Mouse (Mus musculus): Measurements from ENCODE around the gene Pard3b. TPM values are rescaled to one million over a fixed set of nuclear protein-coding genes. Genes with fewer than 3 reads are reported as not detected.

The Pard3b gene
- polyA plus RNA-seq, 1 experiment: 0.69 TPM

GRCm38 (mm10) chr1:62384241-62384640, 745.6 kb downstream of the Pard3b start:
- WGBS: 88% methylated on average over 1 of the region's 1 CpGs
- Histone ChIP-seq H3K36me3 (ENCODE audit: control insufficient read depth, insufficient read depth, low read length) (no peaks in the 10 kb centered on the region), H3K4me1 (ENCODE audit: control insufficient read depth, insufficient read depth, insufficient read length) (no peaks in the 10 kb centered on the region), H3K27me3 (ENCODE audit: control insufficient read depth, insufficient read depth, low read length) (no peaks in the 10 kb centered on the region), H3K27ac (ENCODE audit: insufficient read depth, low read length) (no peak overlapping the region), H3K4me3 (ENCODE audit: extremely low read depth, insufficient read depth, insufficient read length) (no peak overlapping the region)
- DNase-seq (ENCODE audit: low read depth in 1 of 2, low spot score in 2 of 2): no peak
- no peak for TF ChIP-seq POLR2A (IDR thresholded peaks at IDR 0.05; ENCODE audit: low read depth, low read length)
- TF ChIP-seq CTCF (IDR thresholded peaks at IDR 0.05; ENCODE audit: extremely low read depth, insufficient read depth, insufficient read length, insufficient replicate concordance): no peak

- no peak overlapping the region for H3K27ac ChIP-seq (ENCODE audit: insufficient read depth, low read length)
- no peaks in the 10 kb centered on the region for H3K27me3 ChIP-seq (ENCODE audit: control insufficient read depth, insufficient read depth, low read length)
- H3K4me1 ChIP-seq (ENCODE audit: control insufficient read depth, insufficient read depth, insufficient read length): no peaks in the 10 kb centered on the region
- WGBS: 83% methylated on average over 4 of the region's 4 CpGs
- no peak overlapping the region for H3K4me3 ChIP-seq (ENCODE audit: extremely low read depth, insufficient read depth, insufficient read length)
- TF ChIP-seq POLR2A (IDR thresholded peaks at IDR 0.05; ENCODE audit: low read depth, low read length): no peak
- no peak for TF ChIP-seq CTCF (IDR thresholded peaks at IDR 0.05; ENCODE audit: extremely low read depth, insufficient read depth, insufficient read length, insufficient replicate concordance)
- no peak for DNase-seq (ENCODE audit: low read depth in 1 of 2, low spot score in 2 of 2)
- no peaks in the 10 kb centered on the region for H3K36me3 ChIP-seq (ENCODE audit: control insufficient read depth, insufficient read depth, low read length)
Measured at GRCm38 (mm10) chr1:62388013-62388412, 749.4 kb downstream of the Pard3b start.

DNA sequence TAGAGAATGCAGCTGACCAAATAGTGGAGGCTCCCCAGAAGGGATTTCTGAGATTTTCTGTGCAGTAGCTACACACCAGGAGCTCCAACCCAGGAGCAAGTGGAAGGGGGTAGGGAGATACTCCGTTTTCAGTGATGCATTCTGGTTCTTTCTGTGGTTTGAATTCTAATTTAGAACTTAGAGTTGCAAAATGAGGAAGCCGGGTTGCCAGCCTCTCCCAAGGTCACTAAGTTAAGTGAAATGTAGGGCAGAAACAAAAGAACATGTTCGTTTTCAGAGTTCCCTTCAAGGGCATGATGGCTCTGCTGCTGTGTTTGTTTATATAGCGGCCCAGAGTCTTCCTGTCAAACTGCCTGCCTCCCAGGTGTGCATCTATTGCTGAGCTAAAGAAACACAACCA, 754.2 kb downstream of the Pard3b start:
- WGBS: 11% methylated on average over 4 of the region's 4 CpGs

DNA sequence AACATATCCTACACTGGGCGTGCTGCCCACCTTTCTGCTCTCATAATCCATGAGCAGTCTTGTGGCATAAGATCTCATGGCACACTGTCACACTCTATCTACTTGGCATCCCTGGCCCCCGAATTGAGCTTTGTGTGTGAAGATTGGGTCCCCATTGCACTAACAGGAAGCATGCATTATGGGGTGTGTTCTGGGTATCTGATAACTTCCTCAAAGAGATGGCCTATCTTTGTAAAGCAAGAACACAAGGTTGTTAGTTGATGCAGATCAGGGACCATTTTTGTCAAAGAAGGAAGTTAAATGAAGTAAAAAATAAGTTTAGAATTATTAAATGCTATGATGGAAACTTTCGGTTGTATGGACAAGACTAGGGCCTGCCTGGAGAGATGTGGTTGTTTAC, 755.9 kb downstream of the Pard3b start:
- TF ChIP-seq POLR2A (IDR thresholded peaks at IDR 0.05; ENCODE audit: low read depth, low read length) (no peak), CTCF (IDR thresholded peaks at IDR 0.05; ENCODE audit: extremely low read depth, insufficient read depth, insufficient read length, insufficient replicate concordance) (no peak)
- H3K27me3 ChIP-seq (ENCODE audit: control insufficient read depth, insufficient read depth, low read length): no peaks in the 10 kb centered on the region
- no peak overlapping the region for H3K27ac ChIP-seq (ENCODE audit: insufficient read depth, low read length)
- WGBS: 65% methylated on average over 3 of the region's 3 CpGs
- H3K4me1 ChIP-seq (ENCODE audit: control insufficient read depth, insufficient read depth, insufficient read length): no peaks in the 10 kb centered on the region
- no peak for DNase-seq (ENCODE audit: low read depth in 1 of 2, low spot score in 2 of 2)
- no peaks in the 10 kb centered on the region for H3K36me3 ChIP-seq (ENCODE audit: control insufficient read depth, insufficient read depth, low read length)
- H3K4me3 ChIP-seq (ENCODE audit: extremely low read depth, insufficient read depth, insufficient read length): no peak overlapping the region

More for the DNA sequence above, 754.2 kb downstream of the Pard3b start:
- no peaks in the 10 kb centered on the region for H3K4me1 ChIP-seq (ENCODE audit: control insufficient read depth, insufficient read depth, insufficient read length)
- H3K36me3 ChIP-seq (ENCODE audit: control insufficient read depth, insufficient read depth, low read length): no peaks in the 10 kb centered on the region
- TF ChIP-seq POLR2A (IDR thresholded peaks at IDR 0.05; ENCODE audit: low read depth, low read length) (no peak), CTCF (IDR thresholded peaks at IDR 0.05; ENCODE audit: extremely low read depth, insufficient read depth, insufficient read length, insufficient replicate concordance) (no peak)
- H3K27me3 ChIP-seq (ENCODE audit: control insufficient read depth, insufficient read depth, low read length): no peaks in the 10 kb centered on the region
- H3K4me3 ChIP-seq (ENCODE audit: extremely low read depth, insufficient read depth, insufficient read length): no peak overlapping the region
- no peak for DNase-seq (ENCODE audit: low read depth in 1 of 2, low spot score in 2 of 2)
- H3K27ac ChIP-seq (ENCODE audit: insufficient read depth, low read length): no peak overlapping the region

GRCm38 (mm10) chr1:62398261-62398660, 759.6 kb downstream of the Pard3b start:
- TF ChIP-seq POLR2A (IDR thresholded peaks at IDR 0.05; ENCODE audit: low read depth, low read length): no peak
- no peak for TF ChIP-seq CTCF (IDR thresholded peaks at IDR 0.05; ENCODE audit: extremely low read depth, insufficient read depth, insufficient read length, insufficient replicate concordance)
- Histone ChIP-seq H3K4me3 (ENCODE audit: extremely low read depth, insufficient read depth, insufficient read length) (no peak overlapping the region), H3K36me3 (ENCODE audit: control insufficient read depth, insufficient read depth, low read length) (no peaks in the 10 kb centered on the region), H3K27ac (ENCODE audit: insufficient read depth, low read length) (no peak overlapping the region), H3K27me3 (ENCODE audit: control insufficient read depth, insufficient read depth, low read length) (no peaks in the 10 kb centered on the region), H3K4me1 (ENCODE audit: control insufficient read depth, insufficient read depth, insufficient read length) (no peaks in the 10 kb centered on the region)
- WGBS: 66% methylated on average over 3 of the region's 3 CpGs
- no peak for DNase-seq (ENCODE audit: low read depth in 1 of 2, low spot score in 2 of 2)

- no peaks in the 10 kb centered on the region for H3K36me3 ChIP-seq (ENCODE audit: control insufficient read depth, insufficient read depth, low read length)
- TF ChIP-seq CTCF (IDR thresholded peaks at IDR 0.05; ENCODE audit: extremely low read depth, insufficient read depth, insufficient read length, insufficient replicate concordance) (no peak), POLR2A (IDR thresholded peaks at IDR 0.05; ENCODE audit: low read depth, low read length) (no peak)
- no peaks in the 10 kb centered on the region for H3K4me1 ChIP-seq (ENCODE audit: control insufficient read depth, insufficient read depth, insufficient read length)
- no peak overlapping the region for H3K27ac ChIP-seq (ENCODE audit: insufficient read depth, low read length)
- DNase-seq (ENCODE audit: low read depth in 1 of 2, low spot score in 2 of 2): no peak
- WGBS: 92% methylated on average over 4 of the region's 4 CpGs
- no peak overlapping the region for H3K4me3 ChIP-seq (ENCODE audit: extremely low read depth, insufficient read depth, insufficient read length)
- H3K27me3 ChIP-seq (ENCODE audit: control insufficient read depth, insufficient read depth, low read length): no peaks in the 10 kb centered on the region
Measured at GRCm38 (mm10) chr1:62398738-62399137, 760.1 kb downstream of the Pard3b start.

DNA sequence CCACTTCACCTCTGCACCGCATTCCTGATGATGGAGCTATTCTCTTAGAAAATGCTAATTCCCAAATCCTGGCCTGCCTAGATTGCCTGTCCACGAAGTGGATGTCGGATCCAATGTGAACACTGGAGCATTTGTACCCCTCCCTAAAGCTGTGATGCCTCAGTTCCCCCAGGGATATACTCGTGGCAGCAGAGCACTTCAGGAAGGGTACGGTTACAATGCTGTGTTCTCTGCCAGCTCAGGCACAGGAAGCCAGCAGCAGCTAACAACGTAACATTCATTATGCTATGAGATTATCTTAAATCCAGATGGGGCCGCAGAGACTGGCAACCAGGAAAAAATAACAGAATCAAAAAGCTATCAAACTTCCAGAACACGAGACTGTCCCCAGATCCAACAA, 766.4 kb downstream of the Pard3b start:
- WGBS: 84% methylated on average over 8 of the region's 8 CpGs
- TF ChIP-seq CTCF (IDR thresholded peaks at IDR 0.05; ENCODE audit: extremely low read depth, insufficient read depth, insufficient read length, insufficient replicate concordance) (no peak), POLR2A (IDR thresholded peaks at IDR 0.05; ENCODE audit: low read depth, low read length) (no peak)

More for the DNA sequence above, 766.4 kb downstream of the Pard3b start:
- H3K4me3 ChIP-seq (ENCODE audit: extremely low read depth, insufficient read depth, insufficient read length): no peak overlapping the region
- no peaks in the 10 kb centered on the region for H3K4me1 ChIP-seq (ENCODE audit: control insufficient read depth, insufficient read depth, insufficient read length)
- H3K27ac ChIP-seq (ENCODE audit: insufficient read depth, low read length): no peak overlapping the region
- no peaks in the 10 kb centered on the region for H3K36me3 ChIP-seq (ENCODE audit: control insufficient read depth, insufficient read depth, low read length)
- DNase-seq (ENCODE audit: low read depth in 1 of 2, low spot score in 2 of 2): no peak
- H3K27me3 ChIP-seq (ENCODE audit: control insufficient read depth, insufficient read depth, low read length): no peaks in the 10 kb centered on the region

Measured in spleen, adult 2 months (tissue).